Mouse (Mus musculus) small intestine, adult 2 months (tissue): ENCODE data around the gene Tceal3.
"Not testable (repeated sequence)": the region's sequence is repeated elsewhere in the genome, so short reads cannot be mapped to it uniquely, and the experiment has no call there.

Experiments
- CTCF ChIP-seq: fragments of 200-500 bp; IDR thresholded peaks from 2 replicates; pipeline ENCODE4 v1.5.1; 2012; ENCODE audit warnings: low read depth, mild to moderate bottlenecking, control low read depth, inconsistent platforms, low read length, moderate library complexity, mixed read lengths; ENCODE audit not compliant: insufficient replicate concordance, insufficient read length; ENCODE audit errors: extremely low read depth
- POLR2A ChIP-seq: fragments of 200-500 bp; IDR thresholded peaks from 2 replicates; pipeline ENCODE4 v1.6.1; 2012; ENCODE audit warnings: low read depth, mild to moderate bottlenecking, control low read depth, inconsistent platforms, low read length, moderate library complexity

GRCm38 (mm10) chrX:136666762-136667464, 76.3 kb downstream of the Tceal3 start:
- TF ChIP-seq CTCF, POLR2A: not testable (repeated sequence)
